Mouse (Mus musculus): ENCODE measurements around the gene Ssr1.

Ssr1 gene

DNA sequence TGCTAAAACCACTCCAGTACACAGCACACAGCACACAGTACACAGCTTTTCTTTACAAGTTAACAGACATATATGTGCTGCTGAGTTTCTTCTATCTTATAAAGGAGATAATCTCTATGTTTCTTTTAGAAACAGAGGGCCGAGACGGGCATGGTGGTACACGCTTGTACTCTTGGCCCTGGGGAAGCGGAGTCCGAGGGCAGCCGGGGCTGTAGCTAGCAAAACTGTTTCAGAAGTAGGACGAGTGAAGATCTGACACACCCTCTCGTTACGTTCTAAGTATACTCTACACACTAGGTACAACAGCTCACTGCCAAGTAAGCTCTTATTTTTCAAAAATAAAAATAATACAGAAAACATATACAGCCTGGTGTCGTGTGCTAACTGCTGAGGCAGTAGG lies 13.7 kb downstream of the Ssr1 start:
- DNase-seq (ENCODE audit: low spot score in 2 of 2): peak in 1 of 2 experiments; percentile 7

DNA sequence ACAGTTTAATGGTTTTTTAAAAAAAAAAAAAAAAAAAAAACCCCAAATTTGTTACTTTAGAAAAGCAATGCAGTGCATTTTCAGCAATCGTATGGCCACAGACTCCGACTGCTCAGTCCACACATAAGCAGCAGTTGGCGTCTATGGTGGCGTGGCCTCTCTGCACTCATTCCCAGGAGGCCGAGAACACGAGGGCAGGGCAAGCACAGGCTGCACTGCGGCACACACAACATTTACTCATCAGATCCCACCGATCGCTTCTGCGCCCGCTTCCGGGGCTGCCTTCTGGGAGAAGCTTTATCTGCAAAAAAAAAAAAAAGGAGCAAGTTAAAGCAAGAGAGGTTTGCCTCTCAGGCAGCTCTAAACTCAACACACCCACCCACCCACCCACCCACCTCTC lies 14.5 kb downstream of the Ssr1 start:
- DNase-seq (ENCODE audit: low spot score in 2 of 2): no peak

DNA sequence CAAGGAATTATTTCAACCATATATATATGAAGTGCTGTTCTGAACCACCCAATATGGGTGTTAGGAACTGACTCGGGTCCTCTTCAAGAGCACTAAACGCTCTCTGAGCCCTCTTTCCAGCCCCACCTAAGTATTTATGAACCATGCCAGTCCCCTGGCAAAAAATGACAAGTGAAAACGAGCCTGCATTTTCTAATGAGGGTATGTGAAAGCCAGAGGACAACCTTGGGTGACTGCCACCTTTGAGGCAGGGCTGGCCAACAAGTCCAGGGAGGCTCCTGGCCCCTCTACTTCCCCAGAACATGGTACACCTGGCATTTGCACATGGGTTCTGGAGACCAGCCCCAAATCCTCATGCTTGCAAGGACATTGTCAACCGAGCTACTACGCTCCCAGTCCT lies 19.3 kb downstream of the Ssr1 start:
- DNase-seq (ENCODE audit: low spot score in 2 of 2): no peak

DNA sequence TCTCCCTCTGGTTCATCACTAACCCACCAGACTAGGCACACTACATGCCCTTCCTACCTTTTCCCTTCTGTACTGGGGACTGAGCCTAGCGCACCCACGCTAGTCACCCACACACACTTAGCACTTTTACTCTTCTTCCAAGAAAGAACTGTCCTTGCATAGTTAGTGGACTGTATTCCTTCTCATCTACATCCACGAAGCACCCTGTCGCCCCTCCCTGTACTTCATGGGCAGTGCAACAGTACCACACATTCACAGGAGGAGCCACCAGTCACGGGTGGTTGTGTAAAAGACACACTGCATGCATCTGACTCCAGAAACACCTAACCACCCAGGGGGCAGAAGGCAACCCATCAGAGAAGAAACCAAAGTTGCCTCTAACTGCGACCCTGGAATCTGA lies 20.0 kb downstream of the Ssr1 start:
- DNase-seq (ENCODE audit: low spot score in 2 of 2): no peak

DNA sequence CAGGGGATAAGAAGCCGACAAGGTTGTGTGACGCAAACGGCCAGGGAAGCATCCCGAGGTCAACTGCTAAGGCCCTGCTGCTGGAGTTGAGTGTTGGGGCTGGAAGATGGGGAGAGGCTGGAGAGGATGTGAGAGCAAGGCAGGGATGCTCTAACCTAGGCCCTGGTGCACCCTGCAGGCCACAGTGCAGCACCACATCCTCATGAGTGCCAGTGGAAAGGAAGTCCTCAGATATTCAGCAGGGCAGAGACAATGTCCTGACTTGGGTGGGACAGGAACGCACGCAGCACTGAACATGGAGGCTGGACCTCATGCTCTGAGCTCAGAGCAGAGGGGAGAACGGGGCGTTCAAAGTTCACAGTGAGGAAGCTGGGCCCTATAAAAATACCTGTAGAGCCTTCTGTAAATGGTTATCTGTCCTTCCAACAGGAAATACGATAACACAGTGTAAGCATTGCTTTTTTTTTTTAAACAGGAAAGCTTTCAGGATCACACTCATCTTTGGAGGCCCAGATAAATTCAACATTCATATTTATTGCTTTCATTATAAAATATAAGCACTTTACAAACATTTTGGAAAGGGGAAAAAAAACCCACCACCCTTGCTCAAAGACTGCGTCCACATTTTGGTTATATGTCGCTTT lies 23.0 kb downstream of the Ssr1 start:
- no peak for DNase-seq (ENCODE audit: low spot score in 2 of 2)

DNA sequence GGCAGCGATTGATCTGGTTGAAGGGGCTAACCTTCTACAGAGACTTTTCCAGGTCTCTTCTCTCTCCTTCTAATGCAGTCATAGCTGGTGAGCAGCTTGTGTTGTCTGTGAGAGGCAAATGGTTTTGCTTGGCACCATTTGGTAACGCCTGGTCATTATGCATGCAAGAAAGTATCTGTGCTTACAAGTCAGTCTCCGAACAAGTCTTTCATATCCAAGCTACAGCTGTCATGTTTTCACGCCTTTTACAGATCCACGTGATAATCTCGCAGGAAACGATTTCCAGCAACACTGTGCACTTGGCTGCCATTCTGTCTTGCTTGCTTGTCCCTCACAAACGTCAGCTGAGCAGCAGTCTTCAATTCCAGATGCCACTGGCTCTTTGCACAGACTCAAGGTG lies 24.0 kb downstream of the Ssr1 start:
- no peak for DNase-seq (ENCODE audit: low spot score in 2 of 2)

DNA sequence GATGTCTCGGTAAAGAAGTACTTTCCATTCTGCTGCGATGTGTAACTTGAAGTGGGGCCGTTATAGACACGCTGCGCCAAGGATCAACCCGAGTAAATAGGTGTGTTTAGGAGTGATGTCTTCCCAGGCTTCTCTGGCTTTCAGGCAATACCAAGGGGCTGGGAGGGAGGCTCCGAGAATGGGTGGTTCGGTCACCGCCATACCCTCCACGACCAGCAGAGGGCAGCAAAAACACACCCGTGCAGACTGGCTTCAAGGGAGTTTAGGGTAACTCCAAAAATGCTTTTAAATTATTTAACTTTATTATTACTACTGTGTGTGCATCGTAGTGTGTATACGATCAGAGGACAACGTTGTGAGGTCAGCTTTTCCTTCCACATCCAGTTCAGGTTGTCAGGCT lies 24.7 kb downstream of the Ssr1 start:
- peak; percentile 89 to 93 for DNase-seq (ENCODE audit: low spot score in 2 of 2)

DNA sequence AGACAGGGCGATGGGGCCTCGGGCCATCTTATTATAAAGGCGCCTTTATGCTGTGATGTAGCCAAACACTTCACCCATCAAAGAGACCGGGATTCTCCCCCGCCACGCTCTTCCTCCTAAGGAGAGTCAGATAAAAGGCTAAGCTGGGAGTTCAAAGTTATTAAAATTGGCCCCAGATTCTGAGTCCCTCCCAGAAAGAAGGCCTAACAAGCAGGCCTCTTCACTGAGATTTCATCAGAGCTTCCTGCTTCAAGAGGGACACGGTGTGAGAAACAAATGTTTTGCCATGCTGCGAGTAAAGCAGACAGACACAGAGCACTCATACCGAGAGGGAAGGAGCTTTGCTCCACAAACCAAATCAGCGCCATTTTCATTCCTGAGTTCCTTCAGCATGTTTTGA lies 26.5 kb downstream of the Ssr1 start:
- no peak for DNase-seq (ENCODE audit: low spot score in 2 of 2)

DNA sequence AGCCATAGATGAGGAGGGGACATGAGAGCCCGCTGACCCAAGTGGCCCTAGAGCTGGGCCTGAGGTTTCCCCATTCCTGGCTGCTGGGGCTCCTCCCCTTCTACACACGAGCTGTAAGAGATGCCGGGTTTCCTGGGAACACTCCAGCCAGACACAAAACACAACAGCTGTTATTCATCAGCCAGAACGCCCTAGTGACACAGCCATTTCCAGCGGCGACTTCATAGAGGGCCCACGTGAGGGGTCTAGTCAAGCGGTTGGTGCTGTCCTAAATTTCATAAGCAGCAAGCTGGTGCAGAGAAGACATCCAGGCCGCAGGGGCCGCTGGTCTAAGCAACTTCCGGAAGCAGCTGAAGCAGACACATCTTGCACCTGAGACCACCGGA lies 27.0 kb downstream of the Ssr1 start:
- no peak for DNase-seq (ENCODE audit: low spot score in 2 of 2)

DNA sequence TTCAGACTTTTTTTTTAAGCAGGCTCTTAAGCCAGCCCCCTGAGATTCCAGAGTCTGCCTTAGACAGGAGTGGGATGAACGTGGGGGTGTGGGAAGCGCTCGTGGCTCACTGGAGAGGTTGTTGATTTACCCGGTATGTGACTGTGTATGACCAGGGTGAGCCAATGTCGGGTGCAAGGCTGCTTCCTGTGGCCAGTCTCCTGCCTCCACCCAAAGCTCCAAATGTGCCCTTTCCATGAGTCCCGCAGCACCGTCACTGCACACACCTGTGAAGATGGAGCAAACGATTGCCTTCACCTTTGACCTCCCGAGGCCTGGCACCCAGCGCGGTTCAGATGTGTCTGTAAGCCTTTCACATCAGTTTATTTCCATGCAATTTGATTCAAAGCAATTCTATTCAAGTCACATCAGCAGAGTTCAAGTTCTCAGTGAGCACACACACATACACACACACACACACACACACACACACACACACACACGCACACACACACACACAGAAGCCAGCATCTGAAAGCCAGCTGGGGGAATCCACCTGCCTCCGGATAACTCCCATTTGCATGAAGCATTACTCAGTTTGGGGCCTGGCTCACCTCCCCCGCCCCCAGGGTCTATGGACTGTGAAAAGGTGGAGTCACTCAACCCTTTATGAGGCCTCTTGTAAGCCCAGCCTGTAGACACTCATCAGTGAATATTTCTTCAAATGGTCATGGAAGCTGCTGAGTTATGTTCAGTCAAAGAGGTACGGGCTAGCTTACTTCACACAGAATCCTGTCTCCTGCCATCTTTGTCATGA lies 27.6 kb downstream of the Ssr1 start:
- peak in 1 of 2 experiments; percentile 53 for DNase-seq (ENCODE audit: low spot score in 2 of 2)

DNA sequence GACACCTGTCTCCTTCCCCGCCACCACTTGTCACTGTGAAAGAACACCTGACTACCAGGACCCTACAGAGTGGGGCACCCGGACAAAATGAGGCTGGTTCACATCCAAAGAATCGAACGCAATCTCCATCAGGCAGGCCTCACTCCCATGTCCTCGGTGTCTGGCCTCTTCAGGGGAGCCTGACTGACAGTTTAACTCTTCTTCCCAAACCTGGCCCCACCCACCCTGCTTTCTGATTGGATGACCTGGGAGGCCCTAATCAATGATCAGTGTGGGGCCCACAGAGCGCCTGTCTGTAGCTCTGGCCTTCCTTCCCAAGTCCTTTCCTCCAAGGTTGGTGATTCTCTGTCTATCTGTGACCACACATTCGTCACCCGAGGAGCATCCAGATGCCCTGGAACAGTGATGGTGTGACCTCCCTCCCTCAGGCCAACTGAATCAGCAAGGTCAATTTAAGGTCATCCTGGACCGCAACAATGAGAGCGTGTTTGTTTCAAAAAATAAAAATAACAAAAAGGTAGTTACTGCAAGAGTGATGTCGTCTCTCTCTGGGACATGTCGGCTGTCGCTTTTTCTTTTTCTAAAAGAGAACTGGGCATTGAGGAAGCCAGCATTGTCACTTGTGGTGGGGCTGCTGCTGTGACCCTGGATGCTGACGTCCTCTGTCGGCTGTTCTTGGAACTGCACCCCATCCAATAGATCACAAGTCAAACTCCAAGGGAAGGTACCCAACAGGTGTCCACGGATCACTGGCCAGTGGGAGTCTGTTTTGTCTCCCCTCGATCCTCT lies 28.7 kb downstream of the Ssr1 start:
- peak in 1 of 2 experiments; percentile 68 for DNase-seq (ENCODE audit: low spot score in 2 of 2)

DNA sequence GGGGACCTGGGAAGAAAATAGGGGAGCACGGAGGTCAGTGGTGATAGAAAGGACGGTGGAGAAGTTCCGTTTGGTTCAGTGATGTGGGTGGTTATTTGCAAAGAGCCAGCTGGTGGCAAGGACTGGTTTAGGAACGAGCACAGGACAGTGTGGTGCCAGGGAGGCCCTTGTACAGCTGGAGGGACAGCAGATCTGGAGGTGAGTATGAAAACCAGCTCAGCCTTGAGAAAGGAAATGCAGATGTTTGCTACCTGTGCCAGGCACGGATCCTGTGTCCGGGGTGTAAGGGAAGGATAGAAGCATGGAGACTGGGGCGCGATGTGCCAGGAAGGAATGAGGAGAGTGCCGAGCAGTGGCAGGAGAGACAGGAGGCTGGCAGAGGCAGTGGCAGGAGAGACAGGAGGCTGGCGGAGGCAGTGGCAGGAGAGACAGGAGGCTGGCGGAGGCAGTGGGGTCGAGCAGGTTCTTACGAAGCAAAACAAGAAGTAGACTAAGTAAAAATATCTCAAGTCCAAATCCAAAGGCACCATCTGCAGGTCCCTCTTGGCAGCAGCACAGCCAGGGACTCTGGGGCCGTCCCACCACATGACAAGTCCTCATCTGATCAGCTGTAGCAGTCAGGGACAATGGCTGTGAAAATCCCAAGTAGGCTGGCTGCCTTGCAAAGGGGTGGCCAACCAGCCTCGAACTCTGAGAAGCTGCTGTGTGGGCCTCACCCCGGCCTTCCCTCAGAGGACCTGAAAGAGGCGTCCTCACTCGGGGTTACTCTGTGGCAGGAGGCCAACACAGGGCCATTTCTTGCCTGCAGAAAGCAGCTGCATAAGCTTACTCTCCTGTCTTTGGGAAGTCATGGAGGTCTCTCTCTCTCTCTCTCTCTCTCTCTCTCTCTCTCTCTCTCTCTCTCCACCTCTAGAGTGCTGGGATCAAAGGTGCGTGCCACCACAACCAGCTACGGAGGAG lies 29.6 kb downstream of the Ssr1 start:
- DNase-seq (ENCODE audit: low spot score in 2 of 2): peak in 1 of 2 experiments; percentile 33

DNA sequence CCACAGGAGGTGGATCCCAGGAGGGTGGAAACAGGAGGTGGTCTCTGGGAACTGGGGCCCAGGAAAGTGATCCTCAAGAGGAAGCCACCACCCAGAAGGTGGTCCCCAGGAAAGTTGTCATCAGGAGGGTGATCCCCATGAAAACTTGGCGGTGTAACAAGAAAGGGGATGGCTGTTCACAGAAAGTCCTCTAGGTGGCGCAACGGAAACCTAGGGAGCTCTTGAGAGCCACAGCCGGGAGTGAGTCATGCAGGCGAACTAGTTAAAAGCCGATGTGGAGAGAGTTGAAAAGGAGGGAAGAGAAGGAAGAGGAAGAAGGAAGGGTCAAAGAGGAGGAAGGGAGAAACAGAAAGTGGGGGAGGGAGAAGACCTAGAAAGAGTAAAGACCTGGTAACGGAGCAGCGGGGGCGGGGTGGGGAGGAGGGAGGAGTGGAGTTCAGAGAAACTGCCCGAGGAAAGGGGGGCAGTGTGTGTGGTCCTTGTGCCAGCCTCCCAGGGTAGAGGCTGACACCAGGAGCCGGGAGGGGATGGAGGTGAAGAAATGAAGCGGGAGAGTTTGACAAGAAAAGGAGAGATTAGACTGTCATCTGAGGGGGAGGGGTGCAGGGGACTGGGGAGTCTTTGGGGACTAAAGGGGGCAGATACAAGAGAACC lies 30.5 kb downstream of the Ssr1 start:
- peak; percentile 71 to 87 for DNase-seq (ENCODE audit: low spot score in 2 of 2)

DNA sequence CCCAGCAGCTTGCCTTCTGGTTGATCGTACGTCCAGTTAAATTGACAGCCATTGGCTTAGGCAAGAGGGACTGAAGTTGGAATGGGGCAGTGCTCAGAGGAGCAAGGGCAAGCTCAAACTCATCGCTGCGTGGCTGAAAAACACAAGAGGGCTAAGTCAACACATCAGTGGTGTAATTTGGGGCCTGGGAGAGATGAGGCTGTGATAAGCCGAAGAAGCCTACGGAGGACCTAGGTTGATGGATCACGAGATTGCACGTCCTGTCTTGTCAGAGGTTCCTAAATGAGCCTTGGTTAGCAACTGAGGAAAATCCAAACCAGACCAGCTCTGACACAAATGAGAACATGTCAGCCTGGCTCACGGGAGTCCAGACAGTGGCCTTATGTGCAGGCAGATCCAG lies 31.5 kb downstream of the Ssr1 start:
- no peak for DNase-seq (ENCODE audit: low spot score in 2 of 2)

DNA sequence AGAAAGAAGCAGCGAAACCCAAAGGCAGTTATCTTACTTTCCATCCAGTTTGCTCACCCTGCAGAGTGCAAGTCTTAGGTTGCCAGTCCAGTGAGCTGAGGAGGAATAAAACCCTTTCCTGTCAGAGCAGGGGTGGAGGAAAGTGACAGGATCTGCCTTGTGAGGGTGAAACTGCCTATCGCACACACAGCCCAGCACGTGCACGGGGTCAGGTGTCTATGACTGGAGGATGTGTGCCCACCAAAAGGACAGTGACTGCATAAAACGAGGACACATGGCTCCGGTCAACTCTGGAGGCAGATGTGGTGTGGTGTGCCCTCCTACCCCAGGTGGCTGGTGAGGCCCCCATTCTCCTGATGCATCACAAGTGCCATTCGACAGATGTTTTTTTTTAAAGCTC lies 34.1 kb downstream of the Ssr1 start:
- no peak for DNase-seq (ENCODE audit: low spot score in 2 of 2)

DNA sequence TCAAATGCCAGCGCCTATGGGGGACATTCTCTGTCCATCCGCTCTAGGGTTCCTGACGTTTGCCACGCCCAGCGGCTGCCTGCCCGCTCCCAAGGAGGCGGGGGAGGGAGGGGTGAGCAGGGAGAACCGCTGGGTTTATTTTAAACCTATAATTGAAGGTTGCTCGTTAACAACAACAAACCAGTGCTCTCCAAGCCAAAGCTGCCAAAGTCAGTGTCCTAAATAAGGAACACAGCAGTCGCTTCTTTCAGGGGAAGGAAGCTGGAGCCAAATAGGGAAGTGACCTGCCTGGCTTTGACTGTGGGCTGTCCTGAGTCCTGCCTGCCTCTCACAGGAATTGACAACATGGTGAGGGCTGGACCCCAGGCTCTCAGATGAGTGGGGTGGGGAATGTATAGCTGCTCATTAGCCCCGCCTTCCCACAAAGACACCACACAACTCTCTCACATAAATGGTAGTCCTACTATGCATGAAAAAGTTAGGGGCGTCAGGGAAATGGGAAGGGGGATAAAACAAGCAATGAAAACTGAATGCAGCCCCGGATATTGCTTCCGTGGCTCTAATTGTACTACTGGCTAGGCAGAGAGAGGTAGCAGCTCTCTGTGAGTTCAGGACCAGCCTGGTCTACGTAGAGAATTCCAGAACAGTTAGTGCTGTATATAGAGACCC lies 34.6 kb downstream of the Ssr1 start:
- no peak for DNase-seq (ENCODE audit: low spot score in 2 of 2)

DNA sequence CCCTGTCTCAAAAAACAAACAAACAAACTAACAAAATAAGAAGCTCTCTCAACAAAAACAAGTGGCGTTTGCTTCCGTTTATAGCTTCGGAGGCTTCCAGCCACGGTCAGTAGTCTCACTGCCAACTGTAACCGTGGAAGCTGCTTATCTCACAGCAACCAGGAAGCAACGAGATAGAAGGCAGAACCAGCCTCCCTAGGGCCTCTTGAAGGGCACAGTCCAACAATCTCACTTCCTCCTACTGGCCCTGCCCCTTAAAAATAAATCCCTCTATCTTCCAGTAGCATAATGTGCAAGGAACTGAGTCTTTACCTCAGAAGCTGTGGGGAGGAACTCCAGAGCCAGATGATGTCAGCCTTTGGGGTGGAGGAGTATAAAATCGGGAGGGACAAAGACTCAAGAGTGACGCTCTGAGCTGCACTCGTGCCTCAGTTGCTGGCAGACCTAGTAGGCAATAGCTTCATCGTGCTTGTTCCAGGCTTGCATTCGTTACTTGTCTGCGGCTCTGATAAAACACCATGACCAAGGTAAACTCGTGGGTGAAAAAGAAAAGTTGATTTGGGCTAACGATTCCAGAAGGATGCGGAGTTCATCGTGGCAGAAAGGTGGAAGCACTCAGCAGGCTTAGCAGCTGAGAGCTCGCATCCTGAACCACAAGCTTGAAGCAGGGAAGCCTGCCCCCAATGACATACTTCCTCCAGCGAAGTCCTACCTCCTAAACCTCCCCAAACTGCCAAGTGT lies 35.3 kb downstream of the Ssr1 start:
- peak in 1 of 2 experiments; percentile 56 for DNase-seq (ENCODE audit: low spot score in 2 of 2)

DNA sequence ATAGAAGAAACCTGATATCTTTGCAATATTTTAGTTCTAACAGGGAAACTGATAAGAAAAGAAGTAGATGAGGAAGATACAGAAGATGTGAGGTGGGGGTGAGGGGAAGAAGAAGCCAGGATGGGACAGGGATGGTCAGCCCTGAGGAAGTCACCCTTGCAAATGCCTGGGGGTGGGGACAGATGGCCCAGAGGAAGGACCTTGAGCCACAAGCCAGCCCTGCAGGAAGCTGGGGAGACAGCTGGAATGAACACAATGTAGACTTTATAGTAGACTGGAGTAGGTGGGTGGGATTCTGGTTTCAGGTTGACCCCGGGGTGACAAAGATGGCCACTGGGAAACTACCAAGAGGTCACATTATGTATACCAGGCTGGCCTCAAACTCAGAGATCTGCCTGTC lies 39.7 kb downstream of the Ssr1 start:
- DNase-seq (ENCODE audit: low spot score in 2 of 2): no peak

DNA sequence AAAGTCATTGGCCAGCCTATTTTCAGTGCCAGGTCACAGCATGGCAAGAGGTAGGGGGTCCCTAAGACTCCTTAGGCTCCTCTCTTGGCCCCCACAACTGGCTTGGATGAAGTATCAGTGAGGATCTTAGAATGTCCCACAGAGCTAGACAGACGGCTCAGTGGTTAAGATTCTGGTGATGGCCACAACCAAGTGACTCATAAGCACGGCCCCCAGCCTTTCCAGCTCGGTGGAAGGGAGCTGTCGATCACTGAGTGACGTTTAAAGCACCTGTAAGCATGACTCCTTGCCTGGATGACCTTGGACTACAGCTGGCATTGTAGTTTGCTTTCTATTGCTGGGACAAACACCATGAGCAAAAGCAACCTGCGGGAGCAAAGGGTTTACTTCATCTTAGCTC lies 41.0 kb downstream of the Ssr1 start:
- DNase-seq (ENCODE audit: low spot score in 2 of 2): no peak

DNA sequence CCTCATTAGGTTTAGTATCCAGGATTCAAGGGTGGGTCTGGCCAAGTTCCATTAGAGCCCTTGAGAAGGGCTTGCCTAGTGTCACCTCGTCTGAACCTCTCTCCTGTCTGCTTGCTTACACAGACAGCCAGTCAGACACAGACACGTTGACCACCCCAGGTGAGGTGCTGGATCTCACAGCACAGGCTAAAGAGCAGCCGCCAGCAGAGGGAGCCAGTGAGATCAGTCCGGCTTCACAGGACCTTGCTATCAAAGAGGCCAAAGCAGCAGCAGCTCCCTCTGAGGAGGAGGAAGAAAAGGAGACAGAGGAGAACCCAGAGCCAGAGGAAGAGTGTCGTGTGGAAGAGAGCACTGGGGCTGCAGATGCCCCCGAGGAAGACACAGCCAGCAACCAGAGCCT lies 47.3 kb downstream of the Ssr1 start:
- peak; percentile 78 to 92 for DNase-seq (ENCODE audit: low spot score in 2 of 2)
